Mouse (Mus musculus) limb, embryonic 14.5 days (tissue): ENCODE results near the gene Nt5dc2. TPM values are rescaled to one million over a fixed set of nuclear protein-coding genes. Genes with fewer than 3 reads are reported as not detected.

Source experiments
- ATAC-seq: fragments of 200-750 bp; cut with Nextera tagmentation; 2 replicates; pipeline ENCODE4 v1.8.0; 2017; ENCODE audit warnings: low read depth, moderate number of reproducible peaks, moderate TSS enrichment; ENCODE audit not compliant: low FRiP score
- DNase-seq: peaks from one replicate; pipeline ENCODE4 v3.0.0-alpha.2; 2015; ENCODE audit warnings: low spot score
- H3K27ac ChIP-seq: fragments of 300-500 bp; sonication (generic); replicated peaks from 2 replicates; pipeline ENCODE4 v1.5.1; 2014; ENCODE audit warnings: low read depth, mild to moderate bottlenecking, low read length, moderate library complexity, mixed read lengths
- H3K27me3 ChIP-seq: fragments of 300-500 bp; sonication (generic); 2 replicates; pipeline ENCODE4 v1.6.1; 2014; ENCODE audit warnings: low read length, mixed read lengths; ENCODE audit not compliant: control insufficient read depth, insufficient read depth
- H3K36me3 ChIP-seq: fragments of 300-500 bp; sonication (generic); 2 replicates; pipeline ENCODE4 v1.6.1; 2014; ENCODE audit warnings: mild to moderate bottlenecking, low read length, moderate library complexity, mixed read lengths; ENCODE audit not compliant: control insufficient read depth, insufficient read depth
- H3K4me1 ChIP-seq: fragments of 300-500 bp; sonication (generic); 2 replicates; pipeline ENCODE4 v1.6.1; 2014; ENCODE audit warnings: antibody characterized with exemption, low read length, mixed read lengths; ENCODE audit not compliant: control insufficient read depth, insufficient read depth
- H3K4me2 ChIP-seq: fragments of 300-500 bp; sonication (generic); replicated peaks from 2 replicates; pipeline ENCODE4 v1.6.1; 2014; ENCODE audit warnings: low read depth, mild to moderate bottlenecking, low read length, moderate library complexity; ENCODE audit not compliant: severe bottlenecking
- H3K4me3 ChIP-seq: fragments of 300-500 bp; sonication (generic); replicated peaks from 2 replicates; pipeline ENCODE4 v1.5.1; 2014; ENCODE audit warnings: low read length
- H3K9ac ChIP-seq: fragments of 300-500 bp; sonication (generic); 2 replicates; pipeline ENCODE4 v1.6.1; 2014; ENCODE audit warnings: mild to moderate bottlenecking, low read depth, low read length, moderate library complexity; ENCODE audit not compliant: severe bottlenecking
- H3K9me3 ChIP-seq: fragments of 300-500 bp; sonication (generic); 2 replicates; pipeline ENCODE4 v1.6.1; 2016; ENCODE audit warnings: low read length; ENCODE audit not compliant: control insufficient read depth
- POLR2A ChIP-seq: fragments of 200-500 bp; IDR thresholded peaks from 2 replicates; pipeline ENCODE4 v1.8.0; 2012; ENCODE audit warnings: inconsistent platforms, mild to moderate bottlenecking, moderate library complexity, borderline replicate concordance; ENCODE audit not compliant: insufficient read depth, insufficient read length; ENCODE audit errors: extremely low read depth
- WGBS: fragments of 180-500 bp; shearing (Covaris S2); extraction: QIAGEN DNeasy Blood & Tissue Kit; methylation state at CpG from one replicate; pipeline ENCODE4 v1.1.7; 2014; 5-methylcytosine and 5-hydroxymethylcytosine counted together
- polyA plus RNA-seq, 2 experiments: library from polyadenylated mRNA; depleted of rRNA in 1 of 2; stranded (reverse) in 1 of 2; unstranded in 1 of 2; fragments of >200 nt; fragmentation: Nextera tagmentation in 1 of 2; extraction: Ambion mirVana in 1 of 2; gene quantifications; 2 replicates each; pipeline versions ENCODE4 v1.2.1 to v1.2.3; 2012 to 2014

The Nt5dc2 gene
- polyA plus RNA-seq, 2 experiments: 357 to 361 TPM

DNA sequence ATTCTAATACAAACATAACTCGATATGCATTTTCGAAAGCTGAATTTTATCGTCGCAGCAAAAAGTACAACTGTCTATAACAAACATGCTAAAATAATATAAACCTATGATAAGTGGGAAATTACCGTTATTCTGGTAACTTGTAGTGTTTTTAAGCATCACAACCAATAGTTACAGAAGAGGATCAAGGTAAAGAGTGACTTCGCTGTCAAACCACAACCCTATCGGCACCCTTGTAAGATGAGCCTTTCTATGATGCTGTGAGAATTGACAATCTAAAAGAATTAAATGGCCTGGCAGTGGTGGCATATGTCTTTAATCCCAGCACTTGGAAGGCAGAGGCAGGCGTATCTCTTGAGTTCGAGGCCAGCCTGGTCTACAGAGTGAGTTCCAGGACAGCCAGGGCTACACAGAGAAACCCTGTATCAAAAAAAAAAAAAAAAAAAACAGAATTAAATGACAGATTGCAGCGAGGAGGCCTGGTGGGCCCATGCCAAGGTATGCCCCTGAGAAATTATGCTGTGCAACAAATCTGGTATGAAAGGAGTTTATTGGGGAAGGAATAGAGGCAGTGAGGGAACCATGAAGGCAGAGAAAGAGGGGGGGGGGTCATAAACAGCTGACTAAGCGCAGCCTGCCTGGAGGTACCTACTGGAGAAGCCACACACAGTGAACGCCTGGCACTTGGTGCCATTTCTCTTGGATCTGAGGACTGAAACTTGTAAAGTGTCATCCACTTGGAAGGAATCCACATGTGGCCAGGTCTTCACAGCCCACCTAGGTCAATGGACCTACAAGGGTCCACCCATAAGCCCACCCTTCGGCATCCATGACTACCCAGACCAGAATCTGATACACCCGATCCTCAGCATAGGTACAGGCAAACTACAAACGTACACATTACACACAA, 1.3 kb upstream of the Nt5dc2 start:
- DNase-seq (no peak), ATAC-seq (no peak)
- no peaks in the 10 kb centered on the region for H3K9me3 ChIP-seq
- H3K36me3 ChIP-seq: peaks cover 6% of the 10 kb centered on the region
- TF ChIP-seq POLR2A: no peak
- peak overlapping the region; percentile 77; the same call in 1 of the 2 replicates for H3K4me3 ChIP-seq
- peak overlapping the region; percentile 67 for H3K27ac ChIP-seq
- H3K4me1 ChIP-seq: peaks cover 53% of the 10 kb centered on the region
- 66% methylated on average over 15 of the region's 15 CpGs for WGBS
- H3K9ac ChIP-seq: no peak overlapping the region
- H3K4me2 ChIP-seq: peak overlapping the region; percentile 86
- H3K27me3 ChIP-seq: no peaks in the 10 kb centered on the region

GRCm38 (mm10) chr14:31131272-31131821, 494 bp downstream of the Nt5dc2 start:
- H3K27me3 ChIP-seq: no peaks in the 10 kb centered on the region
- peak overlapping the region; percentile 67; the same call in 1 of the 2 replicates for H3K27ac ChIP-seq
- 0% methylated on average over 32 of the region's 43 CpGs for WGBS
- H3K4me3 ChIP-seq: peak overlapping the region; percentile 91
- H3K4me1 ChIP-seq: peaks cover 45% of the 10 kb centered on the region
- DNase-seq: peak; percentile 31
- H3K4me2 ChIP-seq: peak overlapping the region; percentile 86
- H3K9me3 ChIP-seq: no peaks in the 10 kb centered on the region
- 0 out of 2 replicates have a peak, but pooled peaks have one; percentile 1 for ATAC-seq
- H3K36me3 ChIP-seq: peaks cover 24% of the 10 kb centered on the region
- TF ChIP-seq POLR2A: no peak
- peak overlapping the region; percentile 83 for H3K9ac ChIP-seq

DNA sequence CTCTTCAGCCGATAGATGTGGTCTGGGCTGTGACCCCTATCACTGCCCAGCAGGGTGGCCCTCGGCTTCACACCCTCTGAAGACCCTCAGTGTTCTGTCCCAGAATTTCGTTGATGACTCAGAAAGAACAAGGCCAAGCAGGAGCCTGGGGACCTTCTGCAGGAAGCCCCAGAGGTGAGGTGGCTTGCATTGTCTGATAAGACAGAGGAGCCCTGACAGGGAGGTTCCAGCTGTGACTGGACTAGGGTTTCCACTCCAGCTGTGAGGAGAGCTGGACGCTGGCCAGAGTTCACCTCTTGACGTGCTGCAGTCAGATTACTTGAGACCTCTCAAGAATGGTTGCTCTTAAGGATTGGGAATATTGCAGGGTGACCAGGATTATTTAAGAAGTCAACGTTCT, 1.2 kb downstream of the Nt5dc2 start:
- peak overlapping the region; percentile 91 for H3K4me3 ChIP-seq
- H3K27ac ChIP-seq: no peak overlapping the region
- no peak for ATAC-seq
- no peaks in the 10 kb centered on the region for H3K27me3 ChIP-seq
- TF ChIP-seq POLR2A: no peak
- DNase-seq: peak; percentile 62
- H3K36me3 ChIP-seq: peaks cover 31% of the 10 kb centered on the region
- H3K9ac ChIP-seq: peak overlapping the region; percentile 83
- H3K4me1 ChIP-seq: peaks cover 42% of the 10 kb centered on the region
- H3K9me3 ChIP-seq: no peaks in the 10 kb centered on the region
- 15% methylated on average over 6 of the region's 6 CpGs for WGBS
- peak overlapping the region; percentile 86 for H3K4me2 ChIP-seq

DNA sequence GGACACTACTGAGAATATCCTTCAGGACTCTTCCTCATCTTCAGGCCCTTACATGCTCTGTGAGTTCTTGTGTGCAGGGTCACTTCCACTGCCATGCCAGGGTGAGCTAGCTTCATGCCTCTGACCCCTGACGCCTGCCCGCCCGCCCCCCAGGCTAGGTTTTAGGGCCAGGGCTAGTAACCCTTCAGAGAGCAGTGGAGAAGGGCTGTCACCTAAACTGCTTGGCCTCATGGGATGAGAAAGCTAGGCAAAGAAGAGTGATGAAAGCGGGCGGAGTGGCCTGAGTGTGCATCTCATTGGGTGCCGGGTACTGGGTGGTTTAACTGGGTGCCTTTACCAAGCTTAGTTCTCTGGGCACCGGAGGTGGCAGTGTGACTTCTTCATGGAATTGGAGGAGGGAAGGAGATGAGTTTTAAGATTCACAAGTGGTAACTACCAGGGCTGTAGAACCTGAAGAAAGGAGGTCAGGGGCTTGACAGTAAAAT, 1.7 kb downstream of the Nt5dc2 start:
- Histone ChIP-seq H3K4me1 (peaks cover 38% of the 10 kb centered on the region), H3K36me3 (peaks cover 36% of the 10 kb centered on the region), H3K27me3 (no peaks in the 10 kb centered on the region), H3K4me2 (peak overlapping the region; percentile 86), H3K9ac (peak overlapping the region; percentile 31; the same call in 1 of the 2 replicates), H3K4me3 (peak overlapping the region; percentile 91), H3K27ac (0 out of 2 replicates have a peak overlapping the region, but pooled peaks have one; percentile 11), H3K9me3 (no peaks in the 10 kb centered on the region)
- ATAC-seq (no peak), DNase-seq (no peak)
- no peak for TF ChIP-seq POLR2A
- WGBS: 86% methylated on average over 7 of the region's 7 CpGs

DNA sequence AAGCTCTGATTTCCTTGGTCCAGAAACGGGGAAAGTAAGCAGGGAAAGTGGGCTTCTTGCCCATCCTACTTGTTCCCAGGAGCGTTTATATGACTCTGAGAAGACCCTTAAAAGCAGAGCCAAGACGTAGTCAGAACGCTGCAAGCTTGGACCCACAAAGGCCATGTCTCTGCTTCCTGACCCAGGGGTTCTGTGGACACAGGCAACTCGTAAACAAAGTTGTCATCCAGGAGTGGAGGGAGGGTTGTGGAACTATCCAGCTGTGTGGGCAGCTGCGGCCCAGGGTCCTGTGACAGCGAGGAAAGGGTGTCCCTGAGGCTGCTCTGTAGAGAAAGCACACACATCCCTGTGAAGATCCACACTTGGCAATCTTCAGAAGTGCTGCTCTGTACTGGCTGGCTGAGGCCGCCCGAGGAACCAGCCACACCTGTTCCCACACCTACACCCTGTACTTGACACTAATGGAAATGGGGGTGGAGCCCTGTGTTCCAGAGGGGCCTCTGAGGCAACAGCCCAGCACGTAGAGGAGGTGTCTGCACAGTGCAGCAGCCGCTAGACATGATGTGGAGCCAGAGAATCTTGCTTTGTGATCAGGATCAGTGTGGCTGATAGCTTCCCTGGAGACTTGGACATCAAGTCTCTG, 2.3 kb downstream of the Nt5dc2 start:
- Histone ChIP-seq H3K27me3 (no peaks in the 10 kb centered on the region), H3K27ac (peak overlapping the region; percentile 11; the same call in 1 of the 2 replicates), H3K9me3 (no peaks in the 10 kb centered on the region), H3K4me3 (peak overlapping the region; percentile 91), H3K36me3 (peaks cover 42% of the 10 kb centered on the region), H3K4me1 (peaks cover 36% of the 10 kb centered on the region), H3K9ac (0 out of 2 replicates have a peak overlapping the region, but pooled peaks have one; percentile 31), H3K4me2 (peak overlapping the region; percentile 86)
- no peak for TF ChIP-seq POLR2A
- no peak for ATAC-seq
- DNase-seq: peak; percentile 65
- WGBS: 49% methylated on average over 11 of the region's 11 CpGs
